Mouse (Mus musculus): ENCODE measurements around the gene Slc10a1. TPM values are rescaled to one million over a fixed set of nuclear protein-coding genes. Genes with fewer than 3 reads are reported as not detected.

Gene Slc10a1
- polyA plus RNA-seq, 1 experiment from 2014 or later: 0.44 TPM

GRCm38 (mm10) chr12:80941886-80942285 lies 26.6 kb downstream of the Slc10a1 start:
- H3K9me3 ChIP-seq (ENCODE audit: control insufficient read depth, low read length): no peaks in the 10 kb centered on the region
- H3K4me3 ChIP-seq (ENCODE audit: low read depth, low read length): no peak overlapping the region
- no peak overlapping the region for H3K9ac ChIP-seq (ENCODE audit: low read length)
- H3K4me2 ChIP-seq (ENCODE audit: low read depth): no peak overlapping the region
- ATAC-seq (ENCODE audit: insufficient read depth, low FRiP score, low TSS enrichment) (no peak), DNase-seq (ENCODE audit: low spot score) (no peak)
- WGBS: 97% methylated on average over 3 of the region's 3 CpGs
- no peak overlapping the region for H3K27ac ChIP-seq (ENCODE audit: low read depth, low read length)
- H3K27me3 ChIP-seq (ENCODE audit: control insufficient read depth, insufficient read depth, low read length): no peaks in the 10 kb centered on the region
- no peaks in the 10 kb centered on the region for H3K36me3 ChIP-seq (ENCODE audit: control insufficient read depth, insufficient read depth, low read length)
- H3K4me1 ChIP-seq (ENCODE audit: control insufficient read depth, insufficient read depth, low read length): no peaks in the 10 kb centered on the region

- no peak overlapping the region for H3K9ac ChIP-seq (ENCODE audit: low read length)
- no peaks in the 10 kb centered on the region for H3K9me3 ChIP-seq (ENCODE audit: control insufficient read depth, low read length)
- H3K27me3 ChIP-seq (ENCODE audit: control insufficient read depth, insufficient read depth, low read length): no peaks in the 10 kb centered on the region
- ATAC-seq (ENCODE audit: insufficient read depth, low FRiP score, low TSS enrichment) (no peak), DNase-seq (ENCODE audit: low spot score) (no peak)
- H3K4me3 ChIP-seq (ENCODE audit: low read depth, low read length): no peak overlapping the region
- no peak overlapping the region for H3K4me2 ChIP-seq (ENCODE audit: low read depth)
- no peaks in the 10 kb centered on the region for H3K36me3 ChIP-seq (ENCODE audit: control insufficient read depth, insufficient read depth, low read length)
- H3K27ac ChIP-seq (ENCODE audit: low read depth, low read length): no peak overlapping the region
- 80% methylated on average over 4 of the region's 4 CpGs for WGBS
- H3K4me1 ChIP-seq (ENCODE audit: control insufficient read depth, insufficient read depth, low read length): no peaks in the 10 kb centered on the region
Measured at GRCm38 (mm10) chr12:80939165-80939564, 29.3 kb downstream of the Slc10a1 start.

- no peak overlapping the region for H3K27ac ChIP-seq (ENCODE audit: low read depth, low read length)
- H3K4me1 ChIP-seq (ENCODE audit: control insufficient read depth, insufficient read depth, low read length): no peaks in the 10 kb centered on the region
- H3K9me3 ChIP-seq (ENCODE audit: control insufficient read depth, low read length): no peaks in the 10 kb centered on the region
- no peaks in the 10 kb centered on the region for H3K27me3 ChIP-seq (ENCODE audit: control insufficient read depth, insufficient read depth, low read length)
- DNase-seq (ENCODE audit: low spot score) (no peak), ATAC-seq (ENCODE audit: insufficient read depth, low FRiP score, low TSS enrichment) (no peak)
- no peaks in the 10 kb centered on the region for H3K36me3 ChIP-seq (ENCODE audit: control insufficient read depth, insufficient read depth, low read length)
- H3K4me3 ChIP-seq (ENCODE audit: low read depth, low read length): no peak overlapping the region
- 78% methylated on average over 5 of the region's 5 CpGs for whole genome bisulfite sequencing
- H3K9ac ChIP-seq (ENCODE audit: low read length): no peak overlapping the region
- no peak overlapping the region for H3K4me2 ChIP-seq (ENCODE audit: low read depth)
Measured at GRCm38 (mm10) chr12:80938642-80939041, 29.9 kb downstream of the Slc10a1 start.

GRCm38 (mm10) chr12:80937331-80938029 lies 31.0 kb downstream of the Slc10a1 start:
- DNase-seq (ENCODE audit: low spot score) (no peak), ATAC-seq (ENCODE audit: insufficient read depth, low FRiP score, low TSS enrichment) (no peak)
- H3K9ac ChIP-seq (ENCODE audit: low read length): no peak overlapping the region
- H3K27me3 ChIP-seq (ENCODE audit: control insufficient read depth, insufficient read depth, low read length): no peaks in the 10 kb centered on the region
- H3K4me1 ChIP-seq (ENCODE audit: control insufficient read depth, insufficient read depth, low read length): no peaks in the 10 kb centered on the region
- no peaks in the 10 kb centered on the region for H3K36me3 ChIP-seq (ENCODE audit: control insufficient read depth, insufficient read depth, low read length)
- H3K4me3 ChIP-seq (ENCODE audit: low read depth, low read length): no peak overlapping the region
- no peak overlapping the region for H3K4me2 ChIP-seq (ENCODE audit: low read depth)
- 81% methylated on average over 9 of the region's 9 CpGs for WGBS
- H3K27ac ChIP-seq (ENCODE audit: low read depth, low read length): no peak overlapping the region
- no peaks in the 10 kb centered on the region for H3K9me3 ChIP-seq (ENCODE audit: control insufficient read depth, low read length)

- Histone ChIP-seq H3K4me1 (ENCODE audit: control insufficient read depth, insufficient read depth, low read length) (no peaks in the 10 kb centered on the region), H3K27me3 (ENCODE audit: control insufficient read depth, insufficient read depth, low read length) (no peaks in the 10 kb centered on the region), H3K9ac (ENCODE audit: low read length) (no peak overlapping the region), H3K27ac (ENCODE audit: low read depth, low read length) (no peak overlapping the region), H3K9me3 (ENCODE audit: control insufficient read depth, low read length) (no peaks in the 10 kb centered on the region), H3K4me2 (ENCODE audit: low read depth) (no peak overlapping the region), H3K4me3 (ENCODE audit: low read depth, low read length) (no peak overlapping the region), H3K36me3 (ENCODE audit: control insufficient read depth, insufficient read depth, low read length) (no peaks in the 10 kb centered on the region)
- ATAC-seq (ENCODE audit: insufficient read depth, low FRiP score, low TSS enrichment) (no peak), DNase-seq (ENCODE audit: low spot score) (no peak)
- 82% methylated on average over 2 of the region's 2 CpGs for WGBS
Measured at GRCm38 (mm10) chr12:80936751-80937150, 31.8 kb downstream of the Slc10a1 start.

- DNase-seq (ENCODE audit: low spot score) (no peak), ATAC-seq (ENCODE audit: insufficient read depth, low FRiP score, low TSS enrichment) (no peak)
- 90% methylated on average over 1 of the region's 1 CpGs for WGBS
Measured at GRCm38 (mm10) chr12:80932865-80933264, 35.6 kb downstream of the Slc10a1 start.

GRCm38 (mm10) chr12:80931402-80932140 lies 36.9 kb downstream of the Slc10a1 start:
- H3K9ac ChIP-seq (ENCODE audit: low read length): no peak overlapping the region
- WGBS: 90% methylated on average over 3 of the region's 3 CpGs
- H3K36me3 ChIP-seq (ENCODE audit: control insufficient read depth, insufficient read depth, low read length): no peaks in the 10 kb centered on the region
- H3K4me1 ChIP-seq (ENCODE audit: control insufficient read depth, insufficient read depth, low read length): no peaks in the 10 kb centered on the region
- no peak overlapping the region for H3K4me3 ChIP-seq (ENCODE audit: low read depth, low read length)
- H3K27ac ChIP-seq (ENCODE audit: low read depth, low read length): no peak overlapping the region
- DNase-seq (ENCODE audit: low spot score): no peak
- no peaks in the 10 kb centered on the region for H3K27me3 ChIP-seq (ENCODE audit: control insufficient read depth, insufficient read depth, low read length)
- no peaks in the 10 kb centered on the region for H3K9me3 ChIP-seq (ENCODE audit: control insufficient read depth, low read length)
- ATAC-seq (ENCODE audit: insufficient read depth, low FRiP score, low TSS enrichment): no peak
- H3K4me2 ChIP-seq (ENCODE audit: low read depth): no peak overlapping the region

More at GRCm38 (mm10) chr12:80932865-80933264, 35.6 kb downstream of the Slc10a1 start:
- no peaks in the 10 kb centered on the region for H3K9me3 ChIP-seq (ENCODE audit: control insufficient read depth, low read length)
- no peak overlapping the region for H3K9ac ChIP-seq (ENCODE audit: low read length)
- no peaks in the 10 kb centered on the region for H3K36me3 ChIP-seq (ENCODE audit: control insufficient read depth, insufficient read depth, low read length)
- H3K27me3 ChIP-seq (ENCODE audit: control insufficient read depth, insufficient read depth, low read length): no peaks in the 10 kb centered on the region
- H3K4me3 ChIP-seq (ENCODE audit: low read depth, low read length): no peak overlapping the region
- H3K4me1 ChIP-seq (ENCODE audit: control insufficient read depth, insufficient read depth, low read length): no peaks in the 10 kb centered on the region
- no peak overlapping the region for H3K4me2 ChIP-seq (ENCODE audit: low read depth)
- H3K27ac ChIP-seq (ENCODE audit: low read depth, low read length): no peak overlapping the region

- H3K27me3 ChIP-seq (ENCODE audit: control insufficient read depth, insufficient read depth, low read length): no peaks in the 10 kb centered on the region
- H3K9ac ChIP-seq (ENCODE audit: low read length): no peak overlapping the region
- ATAC-seq (ENCODE audit: insufficient read depth, low FRiP score, low TSS enrichment) (no peak), DNase-seq (ENCODE audit: low spot score) (no peak)
- 87% methylated on average over 7 of the region's 7 CpGs for WGBS
- no peaks in the 10 kb centered on the region for H3K4me1 ChIP-seq (ENCODE audit: control insufficient read depth, insufficient read depth, low read length)
- H3K27ac ChIP-seq (ENCODE audit: low read depth, low read length): no peak overlapping the region
- no peak overlapping the region for H3K4me3 ChIP-seq (ENCODE audit: low read depth, low read length)
- H3K4me2 ChIP-seq (ENCODE audit: low read depth): no peak overlapping the region
- H3K36me3 ChIP-seq (ENCODE audit: control insufficient read depth, insufficient read depth, low read length): no peaks in the 10 kb centered on the region
- H3K9me3 ChIP-seq (ENCODE audit: control insufficient read depth, low read length): no peaks in the 10 kb centered on the region
Measured at GRCm38 (mm10) chr12:80930141-80930540, 38.4 kb downstream of the Slc10a1 start.

- DNase-seq (ENCODE audit: low spot score) (no peak), ATAC-seq (ENCODE audit: insufficient read depth, low FRiP score, low TSS enrichment) (no peak)
- Histone ChIP-seq H3K9me3 (ENCODE audit: control insufficient read depth, low read length) (no peaks in the 10 kb centered on the region), H3K4me1 (ENCODE audit: control insufficient read depth, insufficient read depth, low read length) (no peaks in the 10 kb centered on the region), H3K36me3 (ENCODE audit: control insufficient read depth, insufficient read depth, low read length) (no peaks in the 10 kb centered on the region), H3K9ac (ENCODE audit: low read length) (no peak overlapping the region), H3K4me3 (ENCODE audit: low read depth, low read length) (no peak overlapping the region), H3K4me2 (ENCODE audit: low read depth) (no peak overlapping the region), H3K27ac (ENCODE audit: low read depth, low read length) (no peak overlapping the region), H3K27me3 (ENCODE audit: control insufficient read depth, insufficient read depth, low read length) (no peaks in the 10 kb centered on the region)
- 79% methylated on average over 3 of the region's 3 CpGs for WGBS
Measured at GRCm38 (mm10) chr12:80928881-80929280, 39.6 kb downstream of the Slc10a1 start.

Measured in neural tube, embryonic 11.5 days (tissue).